Mouse (Mus musculus): ENCODE data around the gene 4930524B15Rik.

DNA sequence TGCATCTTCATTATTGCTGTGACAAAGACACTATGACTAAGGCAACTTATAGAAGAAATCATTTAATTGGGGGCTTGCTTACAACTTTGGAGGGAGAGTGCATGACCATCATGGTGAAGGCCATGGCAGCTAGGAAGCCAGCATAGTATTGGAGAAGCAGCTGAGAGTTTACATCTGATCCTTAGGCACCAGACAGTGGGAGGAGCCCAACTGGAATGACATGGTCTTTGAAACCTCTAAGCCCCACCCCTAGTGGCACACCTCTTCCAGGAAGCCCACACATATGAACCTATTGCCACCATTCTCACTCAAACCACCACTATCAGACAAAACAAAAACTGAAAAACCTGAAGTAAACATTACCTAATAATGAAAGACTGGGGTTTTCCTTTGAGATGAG lies 5.3 kb upstream of the 4930524B15Rik start:
- TF ChIP-seq TAL1 (conservative IDR thresholded peaks at IDR 0.05; ENCODE audit: low read depth, low read length) (no peak), CTCF (IDR thresholded peaks at IDR 0.05; ENCODE audit: low read depth, low read length) (no peak)

Measured in G1E (cell line).